Mouse (Mus musculus): Measurements from ENCODE around the gene Acap3.

- TF ChIP-seq CTCF (IDR thresholded peaks at IDR 0.05; ENCODE audit: extremely low read depth, insufficient read depth, insufficient read length, insufficient replicate concordance) (no peak), POLR2A (IDR thresholded peaks at IDR 0.05; ENCODE audit: low read depth, low read length) (no peak)
Observed at GRCm38 (mm10) chr4:155886330-155886729, 5.3 kb upstream of the Acap3 start.
